Mouse (Mus musculus) G1E-ER4 (cell line): ENCODE measurements around the gene Lrrc46. TPM values are rescaled to one million over a fixed set of nuclear protein-coding genes. Genes with fewer than 3 reads are reported as not detected.

ENCODE experiments used
- GATA1 ChIP-seq: IDR thresholded peaks from one replicate; pipeline ENCODE4 v1.8.0; 2012; ENCODE audit warnings: low read length, inconsistent platforms
- polyA plus RNA-seq: library from polyadenylated mRNA; stranded (reverse); fragments of >175 nt; gene quantifications from 2 replicates; pipeline ENCODE4 v1.2.3, GENCODE M21; 2012

Gene Lrrc46
- polyA plus RNA-seq = 0.11 TPM in 1 of 2 replicates, not detected in the other

- no peak for TF ChIP-seq GATA1
Measured at GRCm38 (mm10) chr11:97041022-97041899, at the start of gene Lrrc46, which contains the start of gene Mrpl10. Gene Lrrc46, minus strand, starts transcription at chr11:97041407. Gene Mrpl10, plus strand, starts transcription at chr11:97041560.

GRCm38 (mm10) chr11:97086365-97086764 lies 45.2 kb upstream of the Lrrc46 start:
- TF ChIP-seq GATA1 = no peak

GRCm38 (mm10) chr11:97084821-97085505 lies 43.8 kb upstream of the Lrrc46 start:
- TF ChIP-seq GATA1 = no peak

GRCm38 (mm10) chr11:97083401-97084140 lies 42.4 kb upstream of the Lrrc46 start:
- no peak for TF ChIP-seq GATA1

- TF ChIP-seq GATA1 = no peak
Measured at GRCm38 (mm10) chr11:97082977-97083376, 41.8 kb upstream of the Lrrc46 start.

- no peak for TF ChIP-seq GATA1
Measured at GRCm38 (mm10) chr11:97080291-97080690, 39.1 kb upstream of the Lrrc46 start.

GRCm38 (mm10) chr11:97078751-97079150 lies 37.5 kb upstream of the Lrrc46 start:
- TF ChIP-seq GATA1 = no peak

- no peak for TF ChIP-seq GATA1
Measured at GRCm38 (mm10) chr11:97074235-97074634, 33.0 kb upstream of the Lrrc46 start.

GRCm38 (mm10) chr11:97072533-97072932 lies 31.3 kb upstream of the Lrrc46 start:
- TF ChIP-seq GATA1 = no peak

GRCm38 (mm10) chr11:97071129-97071528 lies 29.9 kb upstream of the Lrrc46 start:
- TF ChIP-seq GATA1 = no peak

- TF ChIP-seq GATA1 = no peak
Measured at GRCm38 (mm10) chr11:97069770-97070169, 28.6 kb upstream of the Lrrc46 start.

- no peak for TF ChIP-seq GATA1
Measured at GRCm38 (mm10) chr11:97069333-97069732, 28.1 kb upstream of the Lrrc46 start.

- TF ChIP-seq GATA1 = no peak
Measured at GRCm38 (mm10) chr11:97066656-97067360, 25.6 kb upstream of the Lrrc46 start.

GRCm38 (mm10) chr11:97065538-97066295 lies 24.5 kb upstream of the Lrrc46 start:
- TF ChIP-seq GATA1 = no peak

- no peak for TF ChIP-seq GATA1
Measured at GRCm38 (mm10) chr11:97063921-97064295, 22.7 kb upstream of the Lrrc46 start.
